ENCODE assay signal across 7 mouse cellular contexts in genomic region chr7:45395129-45395541, GRCm38 (mm10). TPM values are rescaled to one million over a fixed set of nuclear protein-coding genes. Genes with fewer than 3 reads are reported as not detected.
DNase-seq lines count a peak whose midpoint lies in the region; ATAC-seq and TF ChIP-seq lines count a peak whose summit lies in the region.

No protein-coding gene starts in this region.

- no peak for TF ChIP-seq EP300 in lung, postnatal 0 days (IDR thresholded peaks at IDR 0.05)

- H3K9ac ChIP-seq in lung, postnatal 0 days (replicated peaks; ENCODE audit: low read depth), result peak overlapping the region; percentile 79
- peak overlapping the region; percentile 84 for H3K9ac ChIP-seq in forebrain, embryonic 14.5 days (ENCODE audit: low read length)
- peak overlapping the region; percentile 87 for H3K9ac ChIP-seq in liver, embryonic 15.5 days

- H3K4me1 ChIP-seq in lung, postnatal 0 days (ENCODE audit: insufficient read depth, low read depth, low read length), result peaks cover 3% of the 10 kb centered on the region; the same call in 1 of the 2 replicates
- peaks cover 20% of the 10 kb centered on the region for H3K4me1 ChIP-seq in forebrain, embryonic 14.5 days (ENCODE audit: control insufficient read depth, insufficient read depth, low read length)
- H3K4me1 ChIP-seq in liver, embryonic 15.5 days (replicated peaks), result peaks cover 30% of the 10 kb centered on the region

- peak overlapping the region; percentile 95 for H3K27ac ChIP-seq in lung, postnatal 0 days (ENCODE audit: low read length)
- peak overlapping the region; percentile 97 for H3K27ac ChIP-seq in forebrain, embryonic 14.5 days (ENCODE audit: low read depth, low read length)
- peak overlapping the region; percentile 96 for H3K27ac ChIP-seq in liver, embryonic 15.5 days (replicated peaks)

- no peaks in the 10 kb centered on the region for H3K9me3 ChIP-seq in lung, postnatal 0 days (ENCODE audit: low read length)
- no peaks in the 10 kb centered on the region for H3K9me3 ChIP-seq in forebrain, embryonic 14.5 days (replicated peaks; ENCODE audit: control insufficient read depth, low read length)
- no peaks in the 10 kb centered on the region for H3K9me3 ChIP-seq in liver, embryonic 15.5 days (replicated peaks)

- ATAC-seq in lung, postnatal 0 days, result peak; percentile 71
- ATAC-seq in forebrain, embryonic 14.5 days, result peak; percentile 82
- peak; percentile 71 for ATAC-seq in liver, embryonic 15.5 days (ENCODE audit: insufficient read depth)

- peaks cover 20% of the 10 kb centered on the region for H3K36me3 ChIP-seq in lung, postnatal 0 days (ENCODE audit: insufficient read depth, low read length)
- peaks cover 25% of the 10 kb centered on the region for H3K36me3 ChIP-seq in forebrain, embryonic 14.5 days (ENCODE audit: control insufficient read depth, insufficient read depth, low read length)
- H3K36me3 ChIP-seq in liver, embryonic 15.5 days (replicated peaks), result peaks cover 43% of the 10 kb centered on the region

- DNase-seq in lung, postnatal 0 days (ENCODE audit: low spot score), result peak; percentile 81
- DNase-seq in lung, postnatal 36 days, result no peak
- peak; percentile 71 for DNase-seq in brain, embryonic 18.5 days (ENCODE audit: low read depth, low spot score)
- DNase-seq in forebrain, embryonic 14.5 days (ENCODE audit: low spot score), result peak; percentile 90
- peak; percentile 87 for DNase-seq in testis, postnatal 14 days (ENCODE audit: low spot score)
- no peak for DNase-seq in cerebellum, postnatal 36 days

- H3K27me3 ChIP-seq in lung, postnatal 0 days (replicated peaks; ENCODE audit: insufficient read depth, low read length), result no peaks in the 10 kb centered on the region
- no peaks in the 10 kb centered on the region for H3K27me3 ChIP-seq in forebrain, embryonic 14.5 days (replicated peaks; ENCODE audit: control insufficient read depth, insufficient read depth, low read length)
- 0 out of 2 replicates have a peak, but pooled peaks cover 8% of the 10 kb centered on the region for H3K27me3 ChIP-seq in liver, embryonic 15.5 days

- no peak for TF ChIP-seq CTCF in lung, postnatal 0 days (IDR thresholded peaks at IDR 0.05)

- 0% methylated on average over 18 of the region's 20 CpGs for WGBS in lung, postnatal 0 days
- WGBS in forebrain, embryonic 14.5 days, result under 1% methylated on average over 19 of the region's 20 CpGs
- WGBS in liver, embryonic 15.5 days (ENCODE audit: insufficient replicate concordance), result 0% methylated on average over 19 of the region's 20 CpGs

- H3K4me2 ChIP-seq in lung, postnatal 0 days (replicated peaks; ENCODE audit: low read depth, low read length), result peak overlapping the region; percentile 67
- H3K4me2 ChIP-seq in forebrain, embryonic 14.5 days (ENCODE audit: low read length), result peak overlapping the region; percentile 100
- H3K4me2 ChIP-seq in liver, embryonic 15.5 days, result peak overlapping the region; percentile 90

- H3K4me3 ChIP-seq in lung, postnatal 0 days (ENCODE audit: low read depth, low read length), result peak overlapping the region; percentile 74
- peak overlapping the region; percentile 65 for H3K4me3 ChIP-seq in forebrain, embryonic 14.5 days (ENCODE audit: low read depth, low read length)
- H3K4me3 ChIP-seq in liver, embryonic 15.5 days (replicated peaks), result peak overlapping the region; percentile 75

RNA-seq across cellular contexts. Expression of gene Snrnp70, which starts 0.4 kb away (rescaled TPM):
- 85.3 and 104 TPM in 2 replicates for polyA plus RNA-seq in lung, postnatal 0 days (2015; fragmentation: Nextera tagmentation; extraction: Ambion mirVana)
- polyA plus RNA-seq in forebrain, embryonic 14.5 days (2014; fragmentation: Nextera tagmentation; extraction: Ambion mirVana), result 95.7 and 99.4 TPM in 2 replicates
- 77.8 and 86.3 TPM in 2 replicates for polyA plus RNA-seq in liver, embryonic 15.5 days (2015; fragmentation: Nextera tagmentation; extraction: Ambion mirVana)

RNA-seq across cellular contexts. Expression of gene Kcna7, which starts 10.3 kb away (rescaled TPM):
- polyA plus RNA-seq in lung, postnatal 0 days (2015; fragmentation: Nextera tagmentation; extraction: Ambion mirVana), result 0.16 and 0.24 TPM in 2 replicates
- polyA plus RNA-seq in forebrain, embryonic 14.5 days (2014; fragmentation: Nextera tagmentation; extraction: Ambion mirVana), result not detected in 2 replicates
- not detected in 2 replicates for polyA plus RNA-seq in liver, embryonic 15.5 days (2015; fragmentation: Nextera tagmentation; extraction: Ambion mirVana)

RNA-seq across cellular contexts. Expression of gene Ntf5, which starts 18.4 kb away (rescaled TPM):
- 7.1 and 7.2 TPM in 2 replicates for polyA plus RNA-seq in lung, postnatal 0 days (2015; fragmentation: Nextera tagmentation; extraction: Ambion mirVana)
- 0.22 TPM in 1 of 2 replicates, not detected in the other for polyA plus RNA-seq in forebrain, embryonic 14.5 days (2014; fragmentation: Nextera tagmentation; extraction: Ambion mirVana)
- polyA plus RNA-seq in liver, embryonic 15.5 days (2015; fragmentation: Nextera tagmentation; extraction: Ambion mirVana), result 0.22 and 0.24 TPM in 2 replicates

RNA-seq across cellular contexts. Expression of gene Lin7b, which starts 24.8 kb away (rescaled TPM):
- 0.49 TPM in 1 of 2 replicates, not detected in the other for polyA plus RNA-seq in lung, postnatal 0 days (2015; fragmentation: Nextera tagmentation; extraction: Ambion mirVana)
- 6.2 and 11.0 TPM in 2 replicates for polyA plus RNA-seq in forebrain, embryonic 14.5 days (2014; fragmentation: Nextera tagmentation; extraction: Ambion mirVana)
- not detected in 2 replicates for polyA plus RNA-seq in liver, embryonic 15.5 days (2015; fragmentation: Nextera tagmentation; extraction: Ambion mirVana)

RNA-seq across cellular contexts. Expression of gene Lhb, which starts 25.5 kb away (rescaled TPM):
- 4.5 and 4.7 TPM in 2 replicates for polyA plus RNA-seq in lung, postnatal 0 days (2015; fragmentation: Nextera tagmentation; extraction: Ambion mirVana)
- polyA plus RNA-seq in forebrain, embryonic 14.5 days (2014; fragmentation: Nextera tagmentation; extraction: Ambion mirVana), result 0.46 TPM in 1 of 2 replicates, not detected in the other
- polyA plus RNA-seq in liver, embryonic 15.5 days (2015; fragmentation: Nextera tagmentation; extraction: Ambion mirVana), result not detected in 2 replicates

Comparison
In these comparisons a context has a peak if more than half of its experiments do, and no peak if none do; other contexts are left out.
1. DNase-seq: peak in lung, postnatal 0 days (single experiment), brain, embryonic 18.5 days (single experiment), forebrain, embryonic 14.5 days (single experiment) and testis, postnatal 14 days (single experiment); none in lung, postnatal 36 days (single experiment) and cerebellum, postnatal 36 days (0 of 2).
2. Peak in every context shown above with its lines, with median percentiles within 50 percentile points of each other: ATAC-seq, H3K27ac ChIP-seq, H3K4me2 ChIP-seq, H3K4me3 ChIP-seq and H3K9ac ChIP-seq.